Mouse (Mus musculus) layer of hippocampus, adult 9-10 months (tissue): ENCODE measurements around the gene Faap20.
A peak's percentile ranks its signal among the peaks of the same experiment; 100 is the strongest.
"Not testable (repeated sequence)": the region's sequence is repeated elsewhere in the genome, so short reads cannot be mapped to it uniquely, and the experiment has no call there.

ENCODE experiments used
- DNase-seq: peaks from one replicate; pipeline ENCODE4 v3.0.0; 2022; ENCODE audit warnings: low spot score

The Faap20 gene

GRCm38 (mm10) chr4:155248054-155248453 is 1.5 kb upstream of the Faap20 start:
- not testable (repeated sequence) for DNase-seq

DNA sequence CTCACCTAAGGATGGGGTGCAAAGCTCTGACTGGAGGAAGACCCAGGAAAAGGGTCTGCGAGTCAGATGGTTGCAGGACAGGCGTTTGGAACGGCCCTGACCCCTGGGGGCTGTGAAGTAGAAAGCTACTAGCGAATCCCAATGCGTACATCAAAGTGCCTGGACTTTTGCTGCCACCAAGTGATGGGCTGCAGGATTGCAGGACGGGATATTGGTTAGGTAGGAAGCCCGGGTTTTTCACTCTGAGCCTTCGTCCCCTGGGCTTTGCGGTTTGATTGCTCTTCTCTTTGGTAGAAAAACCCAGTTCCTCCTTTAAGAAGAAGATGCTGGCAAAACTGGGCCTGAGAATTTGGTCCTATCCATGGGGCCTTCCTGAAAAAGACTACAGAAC is 350 bp upstream of the Faap20 start:
- DNase-seq: peak; percentile 98

DNA sequence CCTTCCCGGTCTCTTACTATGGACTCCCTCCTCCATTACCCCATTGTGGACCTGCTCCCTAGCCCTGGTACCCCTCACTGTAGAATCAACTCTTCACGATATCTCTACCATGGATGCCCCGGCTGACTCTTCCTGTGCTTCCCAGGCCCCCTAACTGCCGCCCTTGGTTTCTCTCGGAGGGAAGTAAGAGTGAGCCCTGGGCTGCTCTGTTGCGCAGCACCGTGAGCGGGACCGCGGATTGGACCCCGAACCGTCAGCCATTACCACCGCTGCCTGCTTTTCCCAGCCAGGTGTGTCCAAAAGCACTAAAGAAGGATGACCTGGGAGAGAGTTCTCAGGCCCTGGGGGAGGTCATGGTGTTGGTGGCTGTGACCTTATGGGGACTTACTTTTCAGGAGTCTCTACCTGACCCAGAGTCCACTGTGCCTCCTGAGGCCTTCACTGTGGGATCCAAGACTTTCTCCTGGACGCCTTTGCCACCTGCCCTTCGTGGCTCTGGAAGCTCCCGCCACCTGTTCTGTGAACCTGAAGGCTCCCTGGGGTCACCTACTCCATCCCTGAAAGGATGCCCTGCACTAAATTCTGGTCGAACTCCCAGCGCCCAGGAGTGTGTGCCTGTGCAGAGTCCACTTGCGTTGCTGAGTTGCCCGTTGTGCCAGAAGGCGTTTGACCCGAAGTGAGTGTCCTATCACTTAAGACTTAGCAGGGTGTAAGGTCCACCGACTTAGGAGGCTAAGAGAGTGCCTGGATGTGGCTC is 937 bp downstream of the Faap20 start:
- DNase-seq: no peak

DNA sequence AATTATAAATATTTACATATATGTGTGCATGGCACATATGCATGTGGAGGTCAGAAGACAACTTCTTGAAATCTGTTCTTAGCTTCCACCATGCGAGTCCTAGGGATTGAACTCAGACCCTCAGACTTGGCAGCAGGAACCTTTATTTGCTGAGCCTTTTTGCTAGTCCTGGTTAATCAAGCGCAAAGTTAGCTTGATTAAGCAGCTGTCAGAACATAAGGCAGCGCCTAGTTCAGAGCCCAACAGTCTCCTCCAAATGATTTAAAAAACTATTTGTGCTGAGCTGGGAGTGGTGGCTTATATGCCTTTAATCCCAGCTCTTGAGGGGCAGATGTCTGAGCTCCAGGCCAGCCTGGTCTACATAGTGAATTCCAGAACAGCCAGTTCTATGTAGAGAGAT is 1.5 kb downstream of the Faap20 start:
- DNase-seq: no peak

GRCm38 (mm10) chr4:155252253-155252652 is 2.7 kb downstream of the Faap20 start:
- DNase-seq: no peak

GRCm38 (mm10) chr4:155264521-155265321 is 15.1 kb downstream of the Faap20 start:
- no peak for DNase-seq

- DNase-seq: no peak
Observed at GRCm38 (mm10) chr4:155267047-155267543, 17.5 kb downstream of the Faap20 start.

GRCm38 (mm10) chr4:155267639-155268175 is 18.1 kb downstream of the Faap20 start:
- DNase-seq: no peak

DNA sequence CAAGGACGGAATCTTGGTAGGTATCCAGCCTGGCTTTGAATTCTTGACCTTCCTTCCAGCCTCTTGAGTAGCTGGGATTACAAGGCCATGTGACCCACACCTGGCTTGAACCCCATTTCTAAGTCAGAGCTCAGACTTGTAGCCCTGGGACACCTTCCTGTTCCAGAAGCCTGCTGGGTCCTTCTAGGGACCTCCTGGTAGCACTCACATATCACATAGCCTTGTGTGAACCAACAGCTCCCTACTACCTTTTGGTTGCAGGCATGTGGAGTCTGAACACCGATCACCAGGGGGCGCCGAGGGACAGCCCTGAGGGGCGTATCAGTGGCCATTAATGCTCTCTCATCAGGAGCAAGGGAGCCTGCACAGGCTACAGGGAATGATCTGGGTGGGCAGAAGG is 18.8 kb downstream of the Faap20 start:
- DNase-seq: no peak

- DNase-seq: no peak
Observed at GRCm38 (mm10) chr4:155274451-155274850, 24.8 kb downstream of the Faap20 start.

DNA sequence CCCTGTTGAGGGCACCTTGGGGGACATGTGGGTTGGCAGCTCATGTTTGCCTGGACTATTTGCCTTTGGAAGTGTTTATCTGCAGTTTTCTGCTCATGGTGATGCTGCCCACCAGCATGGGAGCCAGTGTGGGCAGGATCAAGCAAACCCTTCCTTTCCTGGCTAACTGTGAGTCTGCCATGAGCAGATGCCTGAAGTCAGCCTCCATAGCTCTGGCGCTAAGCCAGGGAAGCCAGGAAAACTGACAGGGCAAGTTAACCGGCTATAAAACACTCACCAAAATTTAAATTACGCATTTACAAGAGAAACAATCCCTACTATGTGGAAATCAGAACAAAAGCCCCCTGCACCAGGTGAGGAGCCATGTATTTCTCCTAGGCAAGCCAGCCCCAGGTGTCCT is 25.2 kb downstream of the Faap20 start:
- no peak for DNase-seq

DNA sequence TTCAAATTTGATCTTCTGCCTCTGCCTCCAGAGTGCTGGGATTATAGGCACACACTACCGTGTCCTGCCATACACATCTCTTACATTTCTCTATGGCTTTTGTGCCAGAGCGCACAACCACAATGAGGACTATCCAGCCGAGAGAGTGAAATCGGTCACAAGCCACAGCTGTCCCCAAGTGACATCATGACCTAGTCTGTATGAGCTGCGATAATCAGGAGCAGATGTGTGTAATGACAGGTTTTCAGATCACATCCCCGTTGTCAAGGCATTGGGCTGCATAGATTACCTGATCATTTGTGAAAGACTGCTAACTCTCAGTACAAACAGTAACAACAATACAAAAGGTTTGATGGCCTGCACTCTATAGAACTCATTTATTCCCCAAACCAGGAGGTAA is 28.4 kb downstream of the Faap20 start:
- DNase-seq: no peak

DNA sequence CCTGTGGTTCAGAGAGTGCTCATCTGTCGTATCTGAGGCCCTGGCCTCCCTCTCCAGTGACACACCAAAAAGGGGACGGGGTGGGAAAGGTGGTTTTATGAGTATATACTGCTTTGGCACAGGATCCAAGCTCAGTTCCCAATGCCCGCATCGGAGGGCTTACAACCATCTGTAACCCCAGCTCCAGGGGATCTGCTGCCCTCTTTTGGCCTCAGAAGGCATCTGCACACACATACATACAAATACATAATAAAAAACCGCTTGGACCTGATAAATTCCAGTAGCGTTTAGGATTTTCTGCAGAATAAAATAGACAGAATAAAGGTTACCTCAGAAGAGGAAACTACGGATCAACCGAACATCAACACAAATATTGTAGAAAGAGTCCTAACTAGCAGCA is 29.5 kb downstream of the Faap20 start:
- DNase-seq: no peak

DNA sequence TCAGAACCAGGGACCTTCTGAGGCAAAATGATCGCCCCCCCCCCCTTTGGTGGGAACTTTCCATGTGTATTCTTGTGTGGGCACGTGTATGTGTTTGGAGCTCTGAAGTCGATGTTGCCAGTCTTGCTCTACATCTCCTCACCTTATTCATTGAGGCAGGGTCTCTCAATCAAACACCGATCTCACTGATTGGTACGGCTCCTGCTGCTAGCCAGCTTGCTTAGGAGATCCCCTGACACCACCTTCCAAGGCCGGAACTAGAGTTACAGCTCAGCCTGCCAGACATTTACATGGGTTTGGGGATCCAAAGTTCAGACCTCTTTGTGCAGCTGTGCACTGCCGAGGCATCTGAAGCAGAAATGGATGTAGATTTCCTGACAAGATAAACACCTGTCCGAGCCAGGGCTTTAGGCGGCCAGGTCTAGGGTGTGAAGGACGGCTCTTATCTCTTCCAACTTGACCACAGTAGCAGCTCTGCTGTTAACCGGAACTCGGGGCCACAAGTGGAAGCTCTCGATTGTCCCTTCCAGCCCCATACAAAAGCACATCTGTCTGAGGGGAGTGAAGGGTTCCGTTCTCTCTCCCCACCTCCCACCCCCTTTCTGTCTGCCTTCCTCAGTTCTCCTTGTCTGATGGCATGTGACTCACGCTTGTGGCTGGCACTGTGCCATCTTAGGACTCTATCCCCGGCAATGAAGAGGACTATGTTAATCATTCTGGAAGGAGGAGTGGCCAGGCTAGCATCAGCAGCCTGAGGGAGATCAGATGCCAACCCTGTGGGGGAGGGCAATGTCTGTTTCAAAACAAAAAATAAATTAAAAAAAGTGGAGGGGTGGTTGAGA is 30.5 kb downstream of the Faap20 start:
- DNase-seq: no peak

GRCm38 (mm10) chr4:155280768-155281121 is 31.1 kb downstream of the Faap20 start:
- DNase-seq: no peak

- DNase-seq: no peak
Observed at GRCm38 (mm10) chr4:155281227-155281626, 31.6 kb downstream of the Faap20 start.

- DNase-seq: no peak
Observed at GRCm38 (mm10) chr4:155281652-155282051, 32.0 kb downstream of the Faap20 start.

DNA sequence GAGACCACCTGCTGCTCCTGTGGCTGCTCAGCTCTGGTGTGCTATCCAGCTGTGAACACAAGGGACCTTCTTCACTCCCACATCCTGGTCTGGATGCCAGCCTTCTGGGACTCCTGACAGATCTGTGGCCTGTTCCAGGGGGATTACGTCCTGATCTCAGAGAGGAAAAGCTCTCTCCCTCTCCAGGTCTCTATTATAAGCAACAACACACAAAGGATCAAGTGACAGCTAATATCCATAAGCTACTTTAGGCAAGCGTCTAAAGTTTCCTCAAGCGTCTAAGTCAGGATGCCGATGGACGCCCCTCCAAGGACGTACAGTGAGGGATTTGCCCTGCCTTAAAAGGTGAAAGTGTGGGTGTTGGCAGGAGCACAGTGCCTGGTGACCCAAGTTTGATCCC is 32.6 kb downstream of the Faap20 start:
- no peak for DNase-seq

DNA sequence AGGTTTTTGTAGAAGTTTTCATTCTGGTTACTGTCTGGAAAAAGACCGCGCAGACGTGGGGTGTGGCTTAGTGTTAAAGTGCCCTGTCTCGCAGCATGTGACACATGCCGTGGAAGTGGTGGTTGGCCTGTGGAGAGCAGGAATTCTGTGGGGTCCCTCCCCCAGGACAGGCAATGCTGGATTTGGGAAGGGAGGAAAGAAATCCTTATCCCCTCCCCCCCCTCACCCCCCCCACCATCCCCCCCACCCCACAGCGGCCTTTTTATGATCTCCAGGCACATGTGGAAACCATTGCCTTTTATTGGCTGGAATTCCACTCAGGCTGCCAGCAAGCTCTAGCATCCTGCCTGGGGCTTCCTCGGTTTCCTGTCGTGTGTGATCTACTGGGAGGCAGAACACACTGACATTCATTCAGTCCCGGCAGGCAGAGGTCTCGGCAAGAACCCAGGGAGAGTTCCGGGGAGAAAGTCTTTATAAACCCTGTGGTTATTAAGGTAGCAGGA is 33.5 kb downstream of the Faap20 start:
- DNase-seq: no peak

DNA sequence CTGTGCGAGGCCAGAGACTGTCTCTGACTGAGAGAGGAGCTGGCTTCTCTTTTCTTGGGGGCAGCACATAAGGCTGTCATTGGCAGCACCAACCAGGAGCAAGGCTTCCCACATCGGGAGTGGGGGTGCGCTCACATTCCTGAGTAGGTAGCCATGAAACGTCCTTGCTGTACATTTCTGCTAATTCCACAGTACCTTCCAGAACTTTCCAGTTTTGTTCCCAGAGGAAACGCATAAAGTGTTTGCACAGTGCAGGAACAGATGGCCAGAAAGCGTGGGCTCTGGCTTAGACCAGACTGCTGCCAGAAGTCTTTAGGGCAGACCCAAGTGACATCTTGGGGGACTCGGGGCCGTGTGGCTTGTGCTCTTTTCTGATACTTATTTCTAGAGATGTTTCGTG is 34.0 kb downstream of the Faap20 start:
- DNase-seq: no peak

DNA sequence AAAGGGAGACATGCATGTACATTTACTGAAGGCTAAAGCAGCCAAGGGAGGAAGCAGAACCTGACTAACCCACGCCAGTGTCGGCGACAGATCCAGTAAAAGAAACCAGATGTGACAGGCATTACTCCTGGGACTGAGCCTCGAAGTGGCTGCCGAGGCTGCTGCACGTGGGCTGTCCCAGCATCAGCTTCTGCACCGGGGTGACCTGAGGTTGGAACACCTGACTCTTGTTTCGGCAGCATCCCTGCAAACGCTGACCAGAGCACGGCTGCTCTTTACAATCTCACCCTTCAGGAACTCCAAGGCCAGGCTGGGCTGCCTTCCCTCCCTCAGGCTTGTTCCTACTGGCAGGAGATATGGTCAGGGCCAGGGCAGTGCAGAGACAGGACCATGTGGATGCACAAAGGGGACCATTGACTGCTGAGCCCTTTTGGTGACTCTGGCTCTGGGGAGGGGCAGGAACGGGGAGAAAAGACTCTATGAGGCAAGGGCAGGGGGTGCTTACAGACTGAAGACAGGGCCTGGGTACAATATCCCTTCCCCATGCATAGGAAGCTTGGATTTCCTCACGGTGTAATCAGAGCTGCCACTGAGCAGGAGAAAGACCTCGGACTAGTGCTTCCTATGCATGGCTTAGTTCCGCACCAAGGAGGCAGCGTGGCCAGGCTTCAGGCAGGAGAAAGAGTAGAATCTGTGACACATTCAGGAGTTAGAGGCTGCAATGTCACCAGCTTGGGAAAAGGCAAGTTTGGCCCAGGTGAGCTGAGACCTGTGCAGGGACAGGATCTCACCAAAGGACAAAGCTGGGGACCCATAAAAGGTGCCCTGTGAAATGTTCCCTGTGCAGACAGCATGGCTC is 35.1 kb downstream of the Faap20 start:
- no peak for DNase-seq
